Mouse (Mus musculus) liver, adult 2 months (tissue): Measurements from ENCODE around the gene Bcar3. TPM values are rescaled to one million over a fixed set of nuclear protein-coding genes. Genes with fewer than 3 reads are reported as not detected.

Source experiments
- DNase-seq: peaks from one replicate; pipeline ENCODE4 v3.0.0-alpha.2; 2011; ENCODE audit warnings: low read depth, low spot score; ENCODE audit errors: extremely low read depth
- H3K27ac ChIP-seq: fragments of 200-500 bp; replicated peaks from 2 replicates; pipeline ENCODE4 v1.5.1; 2012; ENCODE audit warnings: low read depth, mild to moderate bottlenecking, control low read depth, inconsistent platforms, low read length; ENCODE audit not compliant: insufficient read depth
- H3K27me3 ChIP-seq: fragments of 200-500 bp; 2 replicates; pipeline ENCODE4 v1.6.1; 2012; ENCODE audit warnings: mild to moderate bottlenecking, moderate library complexity, low read length, inconsistent platforms; ENCODE audit not compliant: control insufficient read depth, insufficient read depth
- H3K36me3 ChIP-seq: fragments of 200-500 bp; 2 replicates; pipeline ENCODE4 v1.6.1; 2012; ENCODE audit warnings: low read length, inconsistent platforms; ENCODE audit not compliant: control insufficient read depth, insufficient read depth
- H3K4me1 ChIP-seq: fragments of 200-500 bp; 2 replicates; pipeline ENCODE4 v1.6.1; 2011; ENCODE audit warnings: low read length; ENCODE audit not compliant: control insufficient read depth, insufficient read depth
- H3K4me3 ChIP-seq: fragments of 200-500 bp; 2 replicates; pipeline ENCODE4 v1.5.1; 2011; ENCODE audit warnings: low read depth, mild to moderate bottlenecking, control low read depth, low read length, moderate library complexity; ENCODE audit not compliant: insufficient read depth
- H3K79me2 ChIP-seq: fragments of 200-500 bp; 2 replicates; pipeline ENCODE4 v1.6.1; 2012; ENCODE audit warnings: inconsistent platforms, mild to moderate bottlenecking, low read length, moderate library complexity; ENCODE audit not compliant: control insufficient read depth, insufficient read depth
- H3K9ac ChIP-seq: fragments of 200-500 bp; 2 replicates; pipeline ENCODE4 v1.6.1; 2012; ENCODE audit warnings: low read depth, mild to moderate bottlenecking, control low read depth, inconsistent platforms, low read length
- CTCF ChIP-seq: fragments of 200-500 bp; IDR thresholded peaks from 2 replicates; pipeline ENCODE4 v1.5.1; 2011; ENCODE audit warnings: low read depth, low read length, control low read depth
- POLR2A ChIP-seq: fragments of 200-500 bp; IDR thresholded peaks from 2 replicates; pipeline ENCODE4 v1.6.1; 2011; ENCODE audit warnings: low read length, control low read depth; ENCODE audit not compliant: insufficient read depth; ENCODE audit errors: extremely low read depth
- WGBS: fragments of 180-500 bp; shearing (Covaris S2); methylation state at CpG from one replicate; pipeline ENCODE4 v1.1.7; 2018; 5-methylcytosine and 5-hydroxymethylcytosine counted together
- polyA plus RNA-seq: library from polyadenylated mRNA; depleted of rRNA; stranded (reverse); fragments of >200 nt; gene quantifications from 2 replicates; pipeline ENCODE4 v1.2.3, GENCODE M21; 2012
- total RNA-seq: library from RNA; depleted of rRNA; stranded (reverse); fragments of >200 nt; gene quantifications from 2 replicates; pipeline ENCODE4 v1.2.3, GENCODE M21; 2014

Gene Bcar3
- total and polyA plus RNA-seq, 2 experiments = 44.4 to 45.5 TPM

GRCm38 (mm10) chr3:122345977-122346472, 52.1 kb downstream of the Bcar3 start:
- peak; percentile 48 for DNase-seq
- H3K27ac ChIP-seq = no peak overlapping the region
- H3K9ac ChIP-seq = no peak overlapping the region
- 100% methylated on average over 1 of the region's 1 CpGs for WGBS
- TF ChIP-seq POLR2A (no peak), CTCF (no peak)
- no peak overlapping the region for H3K4me3 ChIP-seq
- H3K27me3 ChIP-seq = no peaks in the 10 kb centered on the region
- H3K79me2 ChIP-seq = no peaks in the 10 kb centered on the region
- H3K4me1 ChIP-seq = no peaks in the 10 kb centered on the region
- H3K36me3 ChIP-seq = no peaks in the 10 kb centered on the region

- Histone ChIP-seq H3K4me1 (no peaks in the 10 kb centered on the region), H3K4me3 (no peak overlapping the region), H3K9ac (no peak overlapping the region), H3K27me3 (no peaks in the 10 kb centered on the region), H3K36me3 (no peaks in the 10 kb centered on the region), H3K27ac (no peak overlapping the region), H3K79me2 (no peaks in the 10 kb centered on the region)
- WGBS = 93% methylated on average over 2 of the region's 2 CpGs
- TF ChIP-seq POLR2A = no peak
- TF ChIP-seq CTCF = no peak
- no peak for DNase-seq
Observed at GRCm38 (mm10) chr3:122346600-122346999, 52.7 kb downstream of the Bcar3 start.

DNA sequence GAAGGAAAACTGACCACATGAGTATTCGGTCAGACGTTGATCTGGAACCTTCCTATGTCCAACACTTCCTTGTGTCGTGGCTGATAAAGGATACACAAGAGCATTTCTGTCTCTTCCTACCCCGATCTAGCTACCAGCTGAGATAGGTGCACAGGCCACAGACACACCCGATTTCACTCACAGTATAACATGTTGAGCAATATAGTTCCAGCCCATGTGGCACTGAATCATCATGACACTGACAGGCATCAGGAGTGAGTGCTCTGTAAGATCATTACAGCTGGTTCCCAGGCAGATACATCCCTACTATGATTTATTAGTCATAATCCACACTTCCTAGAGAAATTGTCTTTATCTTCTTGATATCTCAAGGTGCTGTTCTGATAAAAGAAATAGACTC, 54.7 kb downstream of the Bcar3 start:
- Histone ChIP-seq H3K79me2 (no peaks in the 10 kb centered on the region), H3K9ac (no peak overlapping the region), H3K4me1 (no peaks in the 10 kb centered on the region), H3K27me3 (no peaks in the 10 kb centered on the region), H3K4me3 (no peak overlapping the region), H3K36me3 (no peaks in the 10 kb centered on the region), H3K27ac (no peak overlapping the region)
- WGBS = 75% methylated on average over 5 of the region's 5 CpGs
- DNase-seq = no peak
- no peak for TF ChIP-seq CTCF

GRCm38 (mm10) chr3:122352801-122353200, 58.9 kb downstream of the Bcar3 start:
- 97% methylated on average over 3 of the region's 3 CpGs for WGBS
- Histone ChIP-seq H3K4me3 (no peak overlapping the region), H3K79me2 (no peaks in the 10 kb centered on the region), H3K27me3 (no peaks in the 10 kb centered on the region), H3K27ac (no peak overlapping the region), H3K36me3 (no peaks in the 10 kb centered on the region), H3K4me1 (no peaks in the 10 kb centered on the region), H3K9ac (no peak overlapping the region)
- no peak for DNase-seq
- TF ChIP-seq POLR2A (no peak), CTCF (no peak)

GRCm38 (mm10) chr3:122359426-122359825, 65.5 kb downstream of the Bcar3 start:
- Histone ChIP-seq H3K4me1 (no peaks in the 10 kb centered on the region), H3K4me3 (no peak overlapping the region), H3K27ac (no peak overlapping the region), H3K36me3 (no peaks in the 10 kb centered on the region), H3K9ac (no peak overlapping the region), H3K79me2 (no peaks in the 10 kb centered on the region), H3K27me3 (no peaks in the 10 kb centered on the region)
- DNase-seq = no peak
- TF ChIP-seq POLR2A (no peak), CTCF (no peak)
- WGBS = 96% methylated on average over 7 of the region's 7 CpGs

DNA sequence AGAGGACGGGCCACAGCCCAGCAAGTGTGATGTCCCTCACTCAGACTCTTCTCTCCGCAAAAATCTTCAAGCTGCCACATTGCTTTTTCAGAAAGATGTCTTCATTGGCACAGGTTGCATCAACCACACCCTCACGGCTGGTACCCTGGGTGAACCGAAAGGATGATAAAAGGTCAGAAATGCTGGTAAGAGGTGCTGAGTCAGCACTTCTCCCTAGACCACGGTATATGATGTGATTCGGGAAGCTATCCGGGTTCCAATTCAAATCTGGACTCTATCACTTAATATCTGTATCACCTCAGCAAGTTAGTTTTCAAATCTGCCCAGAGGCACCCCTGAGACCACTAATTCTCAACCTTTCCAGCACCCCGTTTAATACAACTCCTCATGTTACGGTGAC, 66.0 kb downstream of the Bcar3 start:
- 96% methylated on average over 9 of the region's 9 CpGs for WGBS
- Histone ChIP-seq H3K4me3 (no peak overlapping the region), H3K36me3 (no peaks in the 10 kb centered on the region), H3K79me2 (no peaks in the 10 kb centered on the region), H3K4me1 (no peaks in the 10 kb centered on the region), H3K27me3 (no peaks in the 10 kb centered on the region), H3K9ac (no peak overlapping the region), H3K27ac (no peak overlapping the region)
- no peak for DNase-seq
- TF ChIP-seq CTCF (no peak), POLR2A (no peak)
